Mouse (Mus musculus): ENCODE data around the gene Cdpf1. TPM values are rescaled to one million over a fixed set of nuclear protein-coding genes. Genes with fewer than 3 reads are reported as not detected.

The Cdpf1 gene
- polyA plus RNA-seq (2012; rRNA removed), result 35.1 and 51.3 TPM in 2 replicates

DNA sequence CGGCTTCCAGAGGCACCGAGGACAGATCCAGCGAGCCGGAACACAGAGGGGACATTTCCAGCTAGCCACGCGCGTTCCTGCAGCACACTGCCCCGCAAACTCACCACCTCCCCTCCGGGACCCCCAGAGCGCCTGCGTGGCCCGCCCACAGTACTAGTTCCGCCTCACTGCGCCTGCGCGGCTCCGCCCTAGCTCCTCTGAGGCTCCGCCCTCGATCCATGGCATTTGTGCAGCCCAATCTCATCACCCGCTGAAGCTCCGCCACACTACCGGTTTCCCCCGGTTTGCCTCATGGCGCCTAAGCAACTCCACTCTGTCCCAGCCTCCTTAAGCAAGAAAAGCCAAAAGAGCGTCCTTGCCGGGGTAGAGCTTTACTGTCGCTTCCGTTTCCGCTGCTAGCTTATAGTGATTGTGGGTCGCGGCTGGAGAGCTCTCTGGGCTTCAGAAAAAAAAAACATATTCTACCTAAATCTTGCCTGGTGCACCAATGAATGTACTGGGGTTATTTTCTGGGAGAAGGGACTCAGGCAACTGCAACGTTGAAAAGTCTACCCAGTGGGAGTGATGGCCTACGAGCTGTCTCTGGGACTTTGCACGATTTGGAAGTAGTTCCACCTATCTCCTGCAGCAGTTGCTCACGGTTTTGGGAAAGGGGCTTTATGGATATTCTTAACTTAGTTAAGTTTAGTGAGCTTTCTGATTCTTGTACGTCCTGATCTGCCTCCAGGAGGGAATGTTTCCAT, at the start of gene Cdpf1:
Gene Cdpf1, minus strand, starts transcription at position 163 of the 743 bp plus-strand sequence.
- DNase-seq (ENCODE audit: low read depth), result peak; percentile 44

DNA sequence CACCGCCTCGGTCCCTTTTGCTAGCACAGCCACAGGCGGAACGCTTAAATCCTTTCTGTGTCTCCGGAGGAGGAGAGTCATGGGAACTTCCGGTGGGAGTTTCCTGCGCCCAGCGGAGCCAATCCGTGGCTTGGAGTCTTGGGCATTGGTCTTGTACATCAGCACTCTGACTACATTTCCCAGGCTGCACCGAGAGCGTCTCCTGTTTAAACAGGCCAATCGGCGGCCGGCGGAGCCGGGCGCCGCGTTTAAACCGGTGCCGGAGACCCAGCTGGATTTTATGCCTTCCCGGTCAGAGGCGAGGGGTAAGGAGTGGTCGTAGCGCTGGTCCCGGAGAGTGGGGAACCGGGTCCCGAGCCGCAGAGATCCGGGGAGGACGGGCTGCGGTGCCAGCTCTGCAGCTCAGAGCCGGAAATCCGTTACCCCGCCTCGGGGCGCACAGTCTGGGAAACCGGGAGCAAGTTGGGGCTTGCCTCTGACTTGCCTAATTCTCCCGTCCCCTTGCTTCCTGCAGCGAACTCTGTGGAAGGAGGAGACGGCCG, 48.1 kb upstream of the Cdpf1 start, which contains the start of gene Gtse1:
Gene Gtse1, plus strand, starts transcription at position 256 of the 542 bp plus-strand sequence.
- DNase-seq (ENCODE audit: low read depth), result peak; percentile 84

DNA sequence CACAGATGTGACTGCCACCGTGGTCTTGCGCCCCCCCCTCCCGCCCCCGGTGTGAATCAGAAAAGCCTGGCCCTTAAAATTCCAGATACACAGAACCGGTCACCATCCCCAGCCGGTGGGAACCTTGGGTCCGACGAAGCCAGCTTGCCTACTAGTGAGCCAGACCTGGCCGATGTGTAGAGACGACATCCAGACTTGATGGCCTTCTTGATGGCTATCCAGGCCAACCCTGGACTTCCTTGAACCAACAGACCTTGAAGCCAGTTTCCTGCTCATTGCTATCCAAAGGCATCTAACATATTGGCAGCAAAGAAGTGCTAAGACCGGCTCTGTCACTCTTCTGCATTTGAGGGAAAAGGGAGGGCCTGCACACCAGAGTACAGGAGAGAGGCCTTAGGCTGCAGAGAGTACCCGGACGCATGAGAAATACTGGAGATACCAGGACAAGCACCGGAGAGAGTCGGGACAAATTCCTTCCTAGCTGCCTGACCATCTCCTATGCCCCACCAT, 47.5 kb upstream of the Cdpf1 start:
- DNase-seq (ENCODE audit: low read depth), result no peak

DNA sequence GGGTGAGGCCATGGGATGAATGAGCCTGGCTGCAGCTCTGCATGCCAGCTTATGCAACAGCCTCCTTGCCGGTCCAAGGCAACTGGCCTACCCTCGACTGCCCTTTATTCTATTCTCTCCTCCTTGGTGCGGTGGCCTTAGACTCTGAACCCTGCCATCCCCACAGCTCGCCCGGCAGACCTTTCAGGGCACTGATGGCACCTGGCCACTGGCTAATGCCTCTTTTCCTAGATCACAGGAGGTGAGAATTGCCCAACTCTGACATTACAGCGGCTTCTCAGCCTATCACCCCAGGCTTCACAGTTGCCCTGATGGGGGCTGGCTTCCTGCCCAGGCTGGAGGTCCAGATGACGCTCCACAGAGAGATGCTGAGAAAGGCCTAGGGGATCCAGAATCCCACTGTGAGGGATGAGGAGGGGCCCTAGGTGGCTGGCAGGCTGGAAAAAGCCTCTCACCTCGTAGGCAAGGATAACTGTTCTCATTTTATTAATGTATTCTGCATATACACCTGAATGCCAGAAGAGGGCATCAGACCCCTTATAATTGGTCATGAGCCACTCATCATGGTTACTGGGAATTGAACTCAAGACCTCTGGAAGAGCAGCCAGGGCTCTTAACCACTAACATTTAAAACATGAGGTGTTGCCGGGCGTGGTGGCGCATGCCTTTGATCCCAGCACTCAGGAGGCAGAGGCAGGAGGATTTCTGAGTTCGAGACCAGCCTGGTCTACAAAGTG, 40.3 kb upstream of the Cdpf1 start:
- DNase-seq (ENCODE audit: low read depth), result no peak

DNA sequence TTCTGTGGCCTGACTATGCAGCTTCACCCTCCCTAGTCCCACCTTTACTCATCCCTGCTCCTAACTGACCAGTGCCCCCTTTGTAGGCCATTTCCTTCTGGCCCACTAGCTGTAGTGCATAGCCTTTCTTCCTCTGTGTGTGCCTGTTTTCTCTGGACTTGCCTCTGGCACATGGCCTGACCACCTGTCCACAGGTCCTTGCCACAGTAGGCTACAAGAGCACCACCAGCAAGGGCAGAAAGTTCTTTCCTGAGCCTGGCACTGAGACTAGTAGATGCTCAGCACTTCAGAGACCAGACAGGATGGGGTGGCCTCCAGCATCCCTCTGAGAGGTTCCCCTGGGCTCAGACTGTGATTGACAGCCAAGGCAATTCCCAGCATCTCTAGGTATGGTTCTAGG, 33.6 kb upstream of the Cdpf1 start:
- no peak for DNase-seq (ENCODE audit: low read depth)

DNA sequence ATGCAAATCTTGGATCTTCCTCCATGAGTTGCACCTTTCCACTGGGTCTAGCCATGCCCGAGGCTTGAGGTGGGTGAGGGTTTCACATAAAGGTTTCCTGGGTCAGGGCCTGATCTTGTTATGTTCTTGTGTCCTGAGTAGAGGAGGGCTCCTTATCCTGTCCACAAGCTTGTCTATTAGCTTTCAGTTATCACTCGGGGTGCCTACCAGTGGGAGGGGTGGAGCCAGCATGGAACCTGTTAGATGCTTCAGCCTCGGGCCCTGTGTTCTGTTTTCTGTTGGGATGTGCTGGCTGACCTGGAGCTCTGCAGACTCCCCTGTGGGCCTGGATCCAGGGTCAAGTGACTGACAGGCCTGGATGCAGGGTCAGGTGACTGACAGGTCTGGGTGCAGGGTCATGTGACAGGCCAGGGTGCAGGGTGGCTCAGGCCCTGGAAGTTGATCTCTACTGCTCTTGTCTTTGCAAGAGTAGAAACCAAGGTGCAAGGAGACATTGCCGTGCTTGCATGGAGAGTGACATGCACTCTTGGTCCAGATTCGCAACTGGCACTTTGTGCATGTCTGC, 30.4 kb upstream of the Cdpf1 start:
- no peak for DNase-seq (ENCODE audit: low read depth)

DNA sequence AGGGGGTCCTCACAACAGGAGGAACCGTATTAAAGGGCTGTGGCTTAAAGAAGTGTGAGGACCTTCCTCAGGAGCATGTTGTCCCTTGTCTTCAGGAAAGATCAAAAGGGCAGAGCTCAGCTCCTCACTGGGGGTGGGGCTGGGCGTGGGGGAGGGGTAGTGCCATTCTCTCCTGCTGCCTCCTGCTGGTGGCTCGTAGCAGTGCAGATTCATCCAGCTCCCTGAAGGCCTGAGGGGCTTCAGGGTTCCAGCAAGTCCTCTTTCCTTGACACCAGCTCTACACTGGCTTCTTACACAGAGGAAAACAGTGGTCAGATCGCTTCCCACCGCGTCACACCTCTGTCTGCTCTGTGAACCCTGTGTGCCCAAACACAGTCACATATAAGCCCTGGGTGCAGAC, 29.5 kb upstream of the Cdpf1 start:
- no peak for DNase-seq (ENCODE audit: low read depth)

DNA sequence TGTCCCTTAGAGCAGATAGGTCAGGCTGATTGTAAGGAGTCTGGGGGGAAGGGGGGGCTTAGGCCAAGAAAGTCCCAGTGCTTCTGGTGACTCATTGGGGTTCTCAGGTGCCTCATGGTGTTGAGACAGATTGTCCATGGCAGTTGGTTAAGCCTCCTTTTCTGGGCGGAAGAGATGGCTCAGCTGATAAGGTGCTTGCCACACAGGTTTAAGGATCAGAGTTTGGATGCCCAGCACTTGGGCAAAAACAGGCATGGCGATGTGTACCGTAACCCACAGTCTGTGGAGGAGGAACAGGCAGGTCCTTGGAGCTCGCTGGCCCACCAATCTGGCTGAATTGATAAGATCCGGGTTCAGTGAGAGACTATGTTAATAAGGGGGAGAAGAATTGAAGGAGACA, 25.4 kb upstream of the Cdpf1 start:
- no peak for DNase-seq (ENCODE audit: low read depth)

DNA sequence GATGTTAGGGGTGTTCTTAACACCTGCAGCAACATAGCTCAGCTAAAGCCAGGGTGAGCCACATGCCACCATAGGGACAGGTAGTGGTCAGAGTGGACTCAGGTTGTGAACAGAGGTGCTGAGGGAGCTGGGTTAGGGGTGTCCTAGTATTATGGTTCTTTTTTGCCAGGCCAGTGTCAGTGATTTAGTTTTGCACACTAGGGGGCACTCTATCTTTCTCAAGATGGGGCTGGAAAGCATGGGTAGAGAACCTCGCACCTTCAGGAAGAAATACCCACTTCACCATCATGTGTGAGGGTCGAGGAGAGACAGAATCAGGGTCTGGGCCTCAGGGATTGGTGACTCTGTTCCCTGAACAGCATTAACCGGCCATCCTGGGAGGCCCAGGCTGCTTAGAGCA, 23.8 kb upstream of the Cdpf1 start:
- DNase-seq (ENCODE audit: low read depth), result no peak

DNA sequence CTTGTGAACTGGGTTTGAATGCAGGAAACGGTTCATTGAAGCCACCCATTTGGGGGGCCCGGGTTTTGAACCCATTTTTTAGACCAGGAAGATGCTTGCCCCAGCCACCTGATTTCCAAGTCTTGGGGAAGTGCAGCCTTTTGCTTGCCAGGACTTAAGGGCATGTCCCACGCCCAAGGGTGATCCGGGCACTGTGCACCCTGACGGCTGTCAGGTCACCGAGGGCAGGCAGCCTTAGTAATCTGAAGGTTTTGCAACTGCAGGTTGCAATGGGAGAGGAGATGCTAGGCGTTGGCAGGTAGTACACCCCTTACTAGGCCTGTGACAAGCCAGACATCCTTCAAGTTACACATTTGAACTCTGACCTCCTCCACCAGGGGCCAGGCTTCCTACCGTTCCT, 21.1 kb upstream of the Cdpf1 start:
- no peak for DNase-seq (ENCODE audit: low read depth)

DNA sequence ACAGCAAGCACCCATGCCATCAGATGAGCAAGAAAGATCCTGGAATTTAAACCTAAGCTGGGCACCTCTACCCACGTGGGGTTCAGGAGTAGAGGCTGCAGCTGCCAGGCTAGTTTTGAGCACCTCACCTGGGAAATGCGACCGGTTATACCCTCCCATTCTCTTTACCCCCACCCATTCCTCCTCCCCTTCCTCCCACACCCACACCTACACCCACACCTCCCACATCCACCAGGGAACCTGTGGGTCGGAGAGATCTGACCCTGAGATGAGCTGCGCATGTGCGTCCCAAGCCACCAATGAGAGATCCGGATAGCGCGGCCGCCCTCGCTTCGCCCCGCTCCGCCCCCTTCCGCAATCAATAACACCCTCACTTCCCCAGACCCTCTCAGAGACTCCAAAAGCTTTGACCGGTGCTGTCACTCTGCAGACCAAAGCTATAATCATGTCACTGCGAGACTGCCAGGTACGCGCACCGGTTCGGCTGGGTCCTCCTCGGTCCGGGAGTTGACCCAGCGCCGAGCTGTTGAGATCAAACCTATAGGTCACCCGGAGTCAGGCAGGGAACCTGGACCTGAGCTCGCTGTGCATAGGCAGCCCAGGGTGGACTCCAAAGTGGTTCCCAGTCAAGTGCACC, 20.6 kb upstream of the Cdpf1 start, which contains the start of gene Ttc38:
Gene Ttc38, plus strand, starts transcription at position 353 of the 637 bp plus-strand sequence.
- DNase-seq (ENCODE audit: low read depth), result no peak

DNA sequence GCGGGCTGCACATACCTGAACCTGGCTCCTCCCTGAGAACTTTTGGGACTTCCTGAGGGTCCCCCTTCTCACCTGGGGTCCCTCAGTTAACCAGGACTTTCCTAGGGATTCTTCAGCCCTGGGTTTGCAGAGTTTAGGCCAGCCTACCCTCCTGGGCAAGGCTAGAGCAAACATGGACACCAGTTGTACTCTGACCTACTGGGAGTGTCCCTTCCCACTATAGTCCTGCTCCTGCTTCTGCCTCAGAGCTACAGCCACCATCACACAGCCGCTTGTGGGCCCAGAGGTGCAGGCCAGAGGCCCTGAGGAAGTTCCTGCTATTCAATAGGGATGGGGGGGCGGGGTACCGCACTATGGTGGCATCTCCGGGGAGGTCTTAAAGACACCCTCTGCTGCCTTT, 18.0 kb upstream of the Cdpf1 start:
- DNase-seq (ENCODE audit: low read depth), result no peak

DNA sequence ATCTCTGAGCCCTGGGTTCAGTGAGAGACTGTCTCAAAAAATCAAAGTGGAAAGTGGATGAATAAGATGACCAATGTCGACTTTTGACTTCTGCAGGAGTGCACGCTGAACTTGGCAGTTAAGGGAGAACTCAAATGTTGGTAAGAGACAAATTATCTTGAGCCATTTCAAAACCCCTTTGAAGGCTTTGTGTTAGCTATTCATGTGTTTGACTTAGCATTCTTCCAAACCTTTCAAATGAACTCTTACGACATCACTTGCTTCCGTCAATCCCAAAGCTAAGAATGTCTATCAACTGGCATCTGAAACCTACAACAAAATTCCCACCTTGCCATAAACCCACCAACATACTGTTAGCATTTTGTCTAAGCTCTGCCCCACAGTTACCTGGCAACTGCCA, 16.6 kb upstream of the Cdpf1 start:
- no peak for DNase-seq (ENCODE audit: low read depth)

DNA sequence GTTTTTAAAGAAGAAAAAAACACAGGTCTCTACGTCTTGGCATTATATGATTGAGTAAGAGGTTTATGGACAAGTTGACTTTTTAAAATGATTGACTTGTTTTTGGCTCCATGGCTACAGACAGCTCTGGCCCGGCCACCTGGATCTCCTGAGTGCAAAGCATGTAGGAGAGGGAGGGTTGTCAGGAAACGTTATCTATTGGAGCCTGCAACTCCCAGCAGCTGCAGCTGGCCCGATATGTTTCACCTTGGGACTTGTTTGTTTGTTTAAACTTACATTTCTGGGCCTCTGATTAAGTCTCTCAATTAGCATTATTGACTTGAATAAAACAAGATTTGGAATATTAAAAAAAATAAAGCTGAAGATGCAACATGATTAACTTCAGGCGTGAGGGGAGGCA, 15.2 kb upstream of the Cdpf1 start:
- no peak for DNase-seq (ENCODE audit: low read depth)

DNA sequence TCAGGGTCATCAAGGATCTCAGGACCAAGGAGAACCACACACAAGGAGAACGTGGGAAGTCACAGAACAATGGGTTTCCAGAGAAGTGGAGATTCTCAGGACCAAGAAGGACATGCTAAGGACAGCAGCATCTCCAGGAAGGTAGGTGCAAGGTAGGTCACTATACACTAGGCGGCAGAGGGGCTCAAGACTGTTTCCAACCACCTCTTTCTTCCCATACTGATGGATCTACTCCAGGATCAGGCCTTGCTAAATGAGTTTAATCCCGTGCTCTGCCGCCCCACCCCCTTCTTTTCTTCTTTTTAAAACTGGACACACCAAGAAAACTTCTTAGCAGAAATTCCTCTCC, 10.5 kb upstream of the Cdpf1 start:
- no peak for DNase-seq (ENCODE audit: low read depth)

DNA sequence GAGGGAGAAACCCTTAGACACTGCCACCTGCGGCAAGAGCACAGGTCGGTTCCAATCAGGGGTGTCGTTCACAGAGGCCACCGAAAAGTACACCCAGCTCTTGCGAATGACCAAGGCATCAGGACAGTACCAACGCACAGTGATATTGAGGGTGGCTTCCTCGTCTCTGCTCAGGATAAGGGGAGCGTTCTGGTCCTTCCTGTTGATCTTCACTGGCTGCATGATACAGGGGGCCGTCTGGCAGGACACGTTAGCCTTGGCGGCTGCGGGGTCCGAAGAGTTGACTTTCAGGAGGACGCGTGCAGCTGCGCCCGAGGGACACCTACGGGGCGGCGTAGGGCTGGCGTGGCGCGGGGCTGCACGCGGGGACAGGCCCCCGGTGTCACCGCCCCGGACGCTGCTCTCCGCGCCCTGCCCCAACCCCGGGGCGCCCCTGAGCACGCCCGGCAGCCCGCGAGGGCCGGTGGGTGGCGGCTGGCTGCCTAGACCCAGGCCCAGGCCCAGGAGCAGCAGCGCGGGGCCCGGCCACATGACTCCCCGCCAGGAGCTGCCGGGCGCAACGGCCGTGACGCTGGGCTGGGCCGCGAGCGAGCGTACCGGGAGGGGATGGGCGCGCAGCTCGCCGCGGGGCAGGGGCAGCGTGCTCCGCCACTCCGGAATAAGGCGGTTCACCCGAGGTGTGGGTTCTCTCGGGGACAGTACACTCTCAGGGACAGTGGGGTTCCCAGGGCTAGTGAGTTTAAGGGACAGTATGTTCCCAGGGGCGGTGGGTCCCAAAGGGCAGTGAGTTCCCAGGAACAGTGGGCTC, 9.9 kb upstream of the Cdpf1 start, which contains the start of gene Pkdrej:
Gene Pkdrej, minus strand, starts transcription at position 532 of the 808 bp plus-strand sequence.
- no peak for DNase-seq (ENCODE audit: low read depth)

DNA sequence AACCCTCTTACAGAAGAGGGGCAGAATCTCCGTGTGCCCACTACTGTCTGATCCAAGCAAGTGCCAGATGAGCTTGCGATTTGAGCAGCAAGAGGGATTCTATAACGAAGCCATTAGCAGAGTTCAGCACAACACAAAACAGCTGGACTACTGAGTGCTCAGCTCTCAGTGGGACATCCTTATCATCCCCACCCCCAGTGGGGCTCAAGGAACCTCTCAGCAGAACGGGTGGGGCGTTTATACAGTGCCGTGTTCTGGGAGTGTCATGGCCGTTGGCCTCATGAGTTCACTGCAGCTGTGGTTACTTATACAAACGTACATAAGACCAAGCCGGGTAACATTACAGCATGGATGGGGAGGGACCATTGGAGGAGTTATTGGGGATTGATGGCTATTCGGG, 1.9 kb upstream of the Cdpf1 start:
- no peak for DNase-seq (ENCODE audit: low read depth)

DNA sequence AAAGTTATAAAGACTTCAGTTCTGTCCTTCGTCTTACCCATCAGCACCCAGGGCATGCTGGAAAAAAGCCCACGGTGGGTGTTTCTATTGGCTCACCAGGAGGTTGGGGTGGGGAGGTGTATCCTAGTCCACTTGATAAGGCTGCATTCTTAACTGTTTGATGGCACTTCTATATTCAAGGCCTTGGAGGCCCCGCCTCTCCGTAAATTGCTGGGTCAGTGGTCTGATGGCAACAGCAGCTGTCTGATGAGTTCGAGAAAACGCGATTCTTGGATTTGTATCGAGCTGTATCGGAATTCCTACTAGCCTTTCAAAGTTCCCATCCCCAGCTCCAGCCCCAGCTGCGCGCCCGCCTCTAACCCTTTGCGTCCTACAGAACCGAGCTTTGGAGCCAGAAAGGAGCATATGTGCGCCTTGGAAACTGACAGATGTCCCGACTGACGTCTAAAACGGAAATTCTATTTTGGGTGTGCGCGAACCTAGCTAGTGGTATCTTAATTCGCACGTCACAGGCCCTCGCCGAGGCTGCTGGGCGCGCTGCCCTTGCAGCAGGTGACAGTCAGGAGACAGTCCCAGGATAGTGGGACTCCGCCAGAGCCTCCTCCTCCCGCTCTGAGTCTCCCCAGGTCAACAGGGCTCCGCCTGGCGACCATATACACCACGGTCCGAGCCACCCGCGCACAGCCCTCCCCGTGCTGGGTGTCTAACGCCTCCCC, 533 bp downstream of the Cdpf1 start:
- DNase-seq (ENCODE audit: low read depth), result no peak

DNA sequence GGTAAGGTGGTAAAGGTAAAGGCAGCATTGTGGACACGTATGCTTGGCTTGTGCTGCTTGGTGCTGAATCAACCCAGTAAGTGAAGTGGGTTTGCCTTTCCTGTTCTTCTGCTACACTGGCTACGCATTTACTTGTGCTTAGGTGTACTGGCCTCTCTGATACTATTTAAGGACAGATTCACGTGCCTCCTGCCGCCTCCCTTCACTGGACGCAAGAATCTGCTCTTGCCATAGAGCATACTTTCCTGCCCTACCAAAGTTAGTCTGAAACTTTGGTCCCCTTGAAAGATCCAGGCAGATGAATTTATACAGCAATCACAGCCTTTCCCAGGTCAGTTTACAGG, 1.1 kb downstream of the Cdpf1 start:
- DNase-seq (ENCODE audit: low read depth), result no peak

DNA sequence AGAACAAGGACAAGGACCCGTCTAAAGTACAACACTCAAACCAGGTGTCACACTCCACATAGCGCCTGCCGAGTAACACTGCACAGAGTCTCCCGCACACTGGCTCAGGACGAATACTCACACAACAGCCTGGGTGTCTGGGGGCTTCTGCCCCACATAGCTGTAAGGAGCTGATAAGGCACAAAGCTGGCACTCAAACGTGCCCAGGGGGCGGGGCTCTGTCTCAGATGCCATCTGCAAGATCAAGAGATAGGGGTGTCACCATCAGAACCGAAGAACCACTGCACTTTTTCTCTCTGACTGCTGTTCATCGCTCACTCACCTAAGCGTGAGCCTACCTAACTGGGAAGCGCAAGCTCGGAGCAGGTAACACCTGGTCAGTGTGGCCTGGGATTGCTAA, 2.4 kb downstream of the Cdpf1 start:
- DNase-seq (ENCODE audit: low read depth), result no peak

DNA sequence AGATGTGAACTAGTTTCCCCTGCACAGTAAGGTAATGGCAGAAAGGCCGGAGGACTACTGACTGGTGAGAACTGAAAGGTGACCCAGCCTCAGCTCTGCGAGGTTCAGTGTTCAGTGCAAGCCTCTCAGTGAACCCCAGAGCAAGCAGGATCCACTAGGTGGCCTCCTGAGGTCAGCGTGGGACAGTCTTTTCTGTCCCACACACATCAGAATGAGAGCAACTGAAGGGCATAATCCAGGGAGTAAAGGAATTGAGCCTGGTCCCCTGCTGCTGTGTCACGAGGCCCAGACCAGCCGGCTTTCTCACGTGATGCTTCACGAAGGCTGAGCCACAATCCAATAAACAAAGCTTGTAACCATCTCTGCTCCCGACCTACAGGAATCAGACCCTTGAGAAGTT, 3.1 kb downstream of the Cdpf1 start:
- no peak for DNase-seq (ENCODE audit: low read depth)
